Mouse (Mus musculus) kidney, embryonic 16.5 days (tissue): ENCODE results near the gene 4931414P19Rik. TPM values are rescaled to one million over a fixed set of nuclear protein-coding genes. Genes with fewer than 3 reads are reported as not detected.
"Not testable (repeated sequence)": the region's sequence is repeated elsewhere in the genome, so short reads cannot be mapped to it uniquely, and the experiment has no call there.

ENCODE experiments used
- ATAC-seq: fragments of 200-750 bp; cut with Nextera tagmentation; 2 replicates; pipeline ENCODE4 v1.8.0; 2017; ENCODE audit warnings: moderate TSS enrichment; ENCODE audit not compliant: low FRiP score, low TSS enrichment
- H3K27ac ChIP-seq: fragments of 300-500 bp; sonication (generic); 2 replicates; pipeline ENCODE4 v1.5.1; 2014; ENCODE audit warnings: low read length
- H3K27me3 ChIP-seq: fragments of 300-500 bp; sonication (generic); 2 replicates; pipeline ENCODE4 v1.6.1; 2014; ENCODE audit warnings: low read length, control low read depth, mixed read lengths; ENCODE audit not compliant: insufficient read depth
- H3K36me3 ChIP-seq: fragments of 300-500 bp; sonication (generic); 2 replicates; pipeline ENCODE4 v1.6.1; 2014; ENCODE audit warnings: low read length, control low read depth, mixed read lengths; ENCODE audit not compliant: insufficient read depth
- H3K4me1 ChIP-seq: fragments of 300-500 bp; sonication (generic); 2 replicates; pipeline ENCODE4 v1.6.1; 2014; ENCODE audit warnings: low read length, control low read depth, mixed read lengths; ENCODE audit not compliant: insufficient read depth
- H3K4me2 ChIP-seq: fragments of 300-500 bp; sonication (generic); replicated peaks from 2 replicates; pipeline ENCODE4 v1.6.1; 2014; ENCODE audit warnings: low read depth, low read length
- H3K4me3 ChIP-seq: fragments of 300-500 bp; sonication (generic); 2 replicates; pipeline ENCODE4 v1.5.1; 2014; ENCODE audit warnings: mild to moderate bottlenecking, low read length
- H3K9ac ChIP-seq: fragments of 300-500 bp; sonication (generic); replicated peaks from 2 replicates; pipeline ENCODE4 v1.6.1; 2014; ENCODE audit warnings: low read length
- H3K9me3 ChIP-seq: fragments of 300-500 bp; sonication (generic); 2 replicates; pipeline ENCODE4 v1.6.1; 2016; ENCODE audit warnings: low read length, control low read depth
- WGBS: fragments of 180-500 bp; shearing (Covaris S2); extraction: QIAGEN DNeasy Blood & Tissue Kit; methylation state at CpG from one replicate; pipeline ENCODE4 v1.1.7; 2014; 5-methylcytosine and 5-hydroxymethylcytosine counted together
- polyA plus RNA-seq: library from polyadenylated mRNA; unstranded; fragments of >200 nt; fragmentation: Nextera tagmentation; extraction: Ambion mirVana; gene quantifications from 2 replicates; pipeline ENCODE4 v1.2.1, GENCODE M21; 2015

The 4931414P19Rik gene
- polyA plus RNA-seq, 1 experiment from 2014 or later: 11.2 TPM

DNA sequence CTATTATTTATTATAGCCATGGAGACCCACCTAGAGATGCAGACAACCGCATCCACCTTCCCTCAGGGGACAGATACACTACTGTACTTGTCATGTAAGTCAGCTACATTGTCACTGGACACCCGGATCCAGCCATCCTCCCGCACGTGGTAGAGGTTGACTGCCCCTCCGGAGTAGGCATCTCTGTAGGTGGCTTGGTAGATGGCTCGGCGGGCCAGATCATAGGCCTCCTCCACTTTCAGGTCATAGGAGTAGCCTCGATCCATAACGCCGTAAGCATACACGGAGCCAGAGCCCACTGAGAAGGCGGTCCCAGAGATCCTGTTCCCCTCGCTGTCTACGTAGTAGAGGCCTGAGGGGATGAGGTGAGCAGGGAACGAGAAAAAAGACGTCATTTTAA lies 8.3 kb upstream of the 4931414P19Rik start:
- WGBS: 87% methylated on average over 15 of the region's 16 CpGs
- H3K27ac ChIP-seq, H3K9me3 ChIP-seq, H3K4me3 ChIP-seq, H3K9ac ChIP-seq, H3K27me3 ChIP-seq, H3K4me2 ChIP-seq, ATAC-seq: not testable (repeated sequence)
- Histone ChIP-seq H3K4me1 (peaks cover 12% of the 10 kb centered on the region), H3K36me3 (peaks cover 31% of the 10 kb centered on the region)

DNA sequence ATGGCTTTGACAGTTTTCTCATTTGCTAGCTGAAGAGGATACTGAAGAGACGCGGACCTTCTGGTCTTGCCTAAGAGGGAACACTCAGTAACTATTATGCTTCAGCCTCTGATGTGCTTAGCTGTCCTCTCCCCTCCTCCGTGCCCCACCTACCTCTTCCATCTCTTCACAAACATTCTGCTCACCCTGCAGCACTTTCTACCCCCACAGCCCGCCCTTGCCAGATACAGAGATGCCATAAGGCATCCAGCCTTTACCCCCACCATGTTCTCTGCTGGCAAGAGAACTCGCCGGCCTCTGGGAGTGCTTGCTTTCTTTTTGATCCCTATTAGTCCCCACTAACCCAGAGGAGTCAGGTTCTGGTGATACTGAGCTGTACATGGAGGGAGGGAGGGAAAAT lies 4.9 kb upstream of the 4931414P19Rik start:
- 88% methylated on average over 6 of the region's 6 CpGs for WGBS
- H3K4me2 ChIP-seq: no peak overlapping the region
- H3K27ac ChIP-seq: no peak overlapping the region
- ATAC-seq: no peak
- no peaks in the 10 kb centered on the region for H3K4me1 ChIP-seq
- H3K36me3 ChIP-seq: peaks cover 26% of the 10 kb centered on the region
- no peaks in the 10 kb centered on the region for H3K27me3 ChIP-seq
- no peak overlapping the region for H3K4me3 ChIP-seq
- H3K9ac ChIP-seq: no peak overlapping the region
- H3K9me3 ChIP-seq: no peaks in the 10 kb centered on the region

DNA sequence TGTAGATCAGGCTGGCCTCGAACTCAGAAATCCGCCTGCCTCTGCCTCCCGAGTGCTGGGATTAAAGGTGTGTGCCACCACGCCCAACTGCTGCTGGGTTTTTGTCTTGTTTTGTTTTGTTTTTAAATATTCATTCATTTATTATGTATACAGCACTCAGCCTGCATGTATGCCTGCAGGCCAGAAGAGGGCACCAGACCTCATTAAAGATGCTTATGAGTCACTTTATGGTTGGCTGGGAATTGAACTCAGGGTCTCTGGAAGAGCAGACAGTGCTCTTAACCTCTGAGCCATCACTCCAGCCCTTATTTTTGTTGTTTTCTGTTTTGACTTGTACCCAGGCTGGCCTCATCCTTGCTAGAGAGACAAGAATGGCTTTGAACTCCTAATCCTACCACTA lies 4.2 kb upstream of the 4931414P19Rik start:
- H3K27ac ChIP-seq: no peak overlapping the region
- 80% methylated on average over 4 of the region's 4 CpGs for WGBS
- peaks cover 21% of the 10 kb centered on the region for H3K36me3 ChIP-seq
- H3K4me1 ChIP-seq: peaks cover 4% of the 10 kb centered on the region
- no peaks in the 10 kb centered on the region for H3K9me3 ChIP-seq
- no peak overlapping the region for H3K4me2 ChIP-seq
- ATAC-seq: no peak
- H3K27me3 ChIP-seq: no peaks in the 10 kb centered on the region
- H3K4me3 ChIP-seq: no peak overlapping the region
- H3K9ac ChIP-seq: no peak overlapping the region

DNA sequence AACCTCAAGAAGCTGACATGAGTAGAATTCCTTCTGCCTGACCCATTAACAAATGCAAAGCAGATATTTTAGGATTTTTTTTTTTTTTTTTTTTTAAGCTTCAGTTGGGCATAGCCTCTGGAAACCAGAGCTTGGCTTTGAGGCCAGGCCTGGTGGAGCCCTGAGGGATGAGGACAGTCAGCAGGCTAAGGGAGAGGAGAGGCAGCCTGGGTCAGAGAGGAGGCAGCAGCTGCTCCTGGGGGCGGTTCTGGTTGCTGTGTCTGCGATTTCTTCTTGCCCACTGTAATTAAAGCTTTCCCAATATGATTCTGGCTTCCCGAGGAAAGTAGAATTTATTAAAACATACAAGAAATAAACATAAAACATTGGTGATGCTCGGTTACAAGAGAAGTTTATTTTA lies 3.5 kb upstream of the 4931414P19Rik start:
- Histone ChIP-seq H3K9ac (no peak overlapping the region), H3K9me3 (no peaks in the 10 kb centered on the region), H3K27me3 (no peaks in the 10 kb centered on the region), H3K4me1 (peaks cover 11% of the 10 kb centered on the region), H3K36me3 (peaks cover 17% of the 10 kb centered on the region), H3K4me2 (no peak overlapping the region), H3K4me3 (no peak overlapping the region), H3K27ac (0 out of 2 replicates have a peak overlapping the region, but pooled peaks have one; percentile 45)
- ATAC-seq: no peak
- WGBS: 54% methylated on average over 4 of the region's 4 CpGs

DNA sequence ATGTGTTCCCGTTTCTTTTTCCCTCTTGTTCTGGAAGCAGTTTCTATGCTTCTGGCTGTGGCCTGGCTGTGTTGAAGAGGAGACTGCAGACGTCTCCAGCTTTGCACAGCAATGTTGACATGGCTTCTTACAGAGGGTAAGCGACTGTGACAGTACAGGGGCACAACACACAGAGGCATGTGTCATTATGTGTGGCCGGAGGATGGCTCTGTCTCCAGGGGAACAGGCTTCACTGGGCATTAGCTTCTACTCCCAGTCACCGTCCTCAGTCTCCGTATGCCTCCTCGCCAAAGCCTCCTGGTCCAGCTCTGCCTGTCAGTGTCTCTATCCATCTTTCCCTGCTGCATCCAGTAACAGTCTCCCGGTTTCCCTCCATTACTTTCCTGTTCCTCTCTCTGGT lies 1.4 kb upstream of the 4931414P19Rik start:
- peaks cover 21% of the 10 kb centered on the region for H3K4me1 ChIP-seq
- no peaks in the 10 kb centered on the region for H3K9me3 ChIP-seq
- H3K27me3 ChIP-seq: no peaks in the 10 kb centered on the region
- H3K36me3 ChIP-seq: peaks cover 6% of the 10 kb centered on the region; the same call in 1 of the 2 replicates
- no peak overlapping the region for H3K4me3 ChIP-seq
- H3K4me2 ChIP-seq: no peak overlapping the region
- 51% methylated on average over 8 of the region's 8 CpGs for WGBS
- H3K9ac ChIP-seq: no peak overlapping the region
- 0 out of 2 replicates have a peak overlapping the region, but pooled peaks have one; percentile 14 for H3K27ac ChIP-seq
- ATAC-seq: no peak

DNA sequence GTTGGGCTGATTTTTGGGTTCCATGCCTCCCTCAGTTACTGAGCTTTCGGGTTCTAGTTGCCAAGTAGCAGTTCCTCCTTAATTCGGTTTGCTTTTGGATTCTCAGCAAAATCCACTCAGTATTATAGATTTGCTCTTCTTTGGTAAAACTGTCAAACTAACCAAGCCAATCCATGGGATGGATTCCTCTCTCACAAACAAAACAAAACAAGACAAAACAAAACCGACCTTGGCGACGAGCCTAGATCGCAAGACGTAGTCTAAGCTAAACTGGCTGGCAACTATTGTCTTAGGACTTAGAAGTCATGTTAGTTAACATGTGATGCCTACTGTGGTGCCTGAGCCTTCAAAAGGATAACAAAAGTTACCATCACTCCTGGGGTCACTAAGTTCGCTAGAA lies 2.1 kb downstream of the 4931414P19Rik start:
- WGBS: 81% methylated on average over 8 of the region's 8 CpGs
- no peak for ATAC-seq
- no peaks in the 10 kb centered on the region for H3K9me3 ChIP-seq
- no peaks in the 10 kb centered on the region for H3K27me3 ChIP-seq
- peaks cover 24% of the 10 kb centered on the region for H3K4me1 ChIP-seq
- peak overlapping the region; percentile 86 for H3K27ac ChIP-seq
- peak overlapping the region; percentile 69 for H3K4me3 ChIP-seq
- peaks cover 7% of the 10 kb centered on the region; the same call in 1 of the 2 replicates for H3K36me3 ChIP-seq
- H3K4me2 ChIP-seq: peak overlapping the region; percentile 55
- H3K9ac ChIP-seq: peak overlapping the region; percentile 90; the same call in 1 of the 2 replicates

DNA sequence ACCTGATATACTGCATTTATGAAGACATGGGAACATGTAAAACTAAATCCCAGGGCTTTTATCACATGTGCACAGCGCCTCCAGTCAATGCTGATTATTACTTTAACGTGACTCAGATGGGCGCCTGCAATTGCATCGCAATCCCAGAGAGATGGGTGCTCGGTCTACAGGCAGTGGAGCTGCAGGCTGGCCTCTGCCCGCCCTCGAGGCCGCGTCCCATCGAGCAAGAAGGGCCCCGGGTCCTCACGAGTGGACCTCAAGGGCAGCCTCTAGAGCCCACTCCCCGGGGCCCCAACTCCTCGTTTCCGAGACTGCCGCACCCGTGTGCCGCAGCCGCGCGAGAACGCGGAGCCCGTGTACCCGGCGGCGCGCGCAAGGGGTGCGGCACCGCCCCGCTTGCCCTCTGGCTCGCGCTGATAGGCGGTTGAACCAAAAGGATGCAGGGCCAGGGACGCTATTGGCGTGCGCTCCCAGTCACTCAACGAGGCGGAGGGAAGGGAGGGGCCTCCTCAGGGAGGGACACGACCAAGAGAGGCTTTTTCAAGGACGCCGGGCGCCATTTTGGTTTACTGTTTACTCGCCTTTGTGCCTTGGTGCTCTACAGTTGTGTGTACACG lies 2.6 kb downstream of the 4931414P19Rik start:
- WGBS: under 1% methylated on average over 46 of the region's 46 CpGs
- Histone ChIP-seq H3K4me3 (peak overlapping the region; percentile 69), H3K9ac (peak overlapping the region; percentile 90), H3K4me2 (peak overlapping the region; percentile 55), H3K4me1 (peaks cover 24% of the 10 kb centered on the region), H3K27me3 (no peaks in the 10 kb centered on the region), H3K27ac (peak overlapping the region; percentile 92), H3K9me3 (no peaks in the 10 kb centered on the region), H3K36me3 (peaks cover 7% of the 10 kb centered on the region; the same call in 1 of the 2 replicates)
- peak; percentile 99 for ATAC-seq

DNA sequence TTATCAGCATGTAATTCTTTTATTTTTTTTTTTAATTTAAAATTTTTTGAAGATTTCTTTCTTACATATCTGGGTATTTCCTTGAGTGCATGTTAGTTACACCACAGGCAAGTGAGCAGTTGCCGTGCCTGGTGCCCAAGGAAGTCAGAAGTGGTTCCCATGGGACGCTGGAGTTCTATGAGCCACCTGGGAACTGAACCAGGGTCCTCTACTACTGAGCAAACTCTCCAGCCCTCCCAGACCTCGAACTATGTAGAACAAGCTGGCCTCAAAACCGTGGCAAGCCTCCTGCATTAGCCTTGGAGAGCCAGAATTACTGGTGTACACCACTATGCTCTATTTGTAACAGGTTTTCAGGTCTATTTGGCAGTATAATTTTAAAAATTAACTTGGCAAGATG lies 3.2 kb downstream of the 4931414P19Rik start:
- H3K9ac ChIP-seq: peak overlapping the region; percentile 90
- 37% methylated on average over 4 of the region's 4 CpGs for WGBS
- 0 out of 2 replicates have a peak, but pooled peaks have one; percentile 16 for ATAC-seq

DNA sequence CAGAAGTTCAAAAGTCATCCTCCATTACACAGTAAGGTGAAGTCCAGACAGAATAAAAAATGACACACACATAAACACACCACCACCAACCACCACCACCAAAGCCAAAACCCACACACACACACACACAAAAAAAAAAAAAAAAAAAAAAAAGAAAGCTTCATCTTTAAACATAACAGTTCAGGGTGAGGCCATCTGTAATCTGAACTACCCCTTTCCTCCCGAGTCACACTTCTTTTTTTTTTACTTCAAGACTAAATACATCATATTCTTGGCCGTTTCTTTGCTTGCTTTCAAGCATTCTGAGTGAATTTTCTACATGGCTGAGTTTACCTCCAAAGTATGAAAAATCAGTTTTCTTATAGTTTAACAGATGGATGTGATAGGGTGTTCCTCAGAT lies 4.2 kb downstream of the 4931414P19Rik start:
- H3K27me3 ChIP-seq: no peaks in the 10 kb centered on the region
- 36% methylated on average over 2 of the region's 2 CpGs for WGBS
- H3K4me3 ChIP-seq: no peak overlapping the region
- ATAC-seq: no peak
- H3K27ac ChIP-seq: no peak overlapping the region
- H3K9ac ChIP-seq: no peak overlapping the region
- peaks cover 9% of the 10 kb centered on the region; the same call in 1 of the 2 replicates for H3K36me3 ChIP-seq
- peaks cover 24% of the 10 kb centered on the region for H3K4me1 ChIP-seq
- no peak overlapping the region for H3K4me2 ChIP-seq
- no peaks in the 10 kb centered on the region for H3K9me3 ChIP-seq

More for the DNA sequence above, 3.2 kb downstream of the 4931414P19Rik start:
- H3K27ac ChIP-seq: peak overlapping the region; percentile 92
- no peaks in the 10 kb centered on the region for H3K9me3 ChIP-seq
- peak overlapping the region; percentile 55 for H3K4me2 ChIP-seq
- peaks cover 24% of the 10 kb centered on the region for H3K4me1 ChIP-seq
- H3K4me3 ChIP-seq: peak overlapping the region; percentile 69
- no peaks in the 10 kb centered on the region for H3K27me3 ChIP-seq
- peaks cover 9% of the 10 kb centered on the region; the same call in 1 of the 2 replicates for H3K36me3 ChIP-seq

DNA sequence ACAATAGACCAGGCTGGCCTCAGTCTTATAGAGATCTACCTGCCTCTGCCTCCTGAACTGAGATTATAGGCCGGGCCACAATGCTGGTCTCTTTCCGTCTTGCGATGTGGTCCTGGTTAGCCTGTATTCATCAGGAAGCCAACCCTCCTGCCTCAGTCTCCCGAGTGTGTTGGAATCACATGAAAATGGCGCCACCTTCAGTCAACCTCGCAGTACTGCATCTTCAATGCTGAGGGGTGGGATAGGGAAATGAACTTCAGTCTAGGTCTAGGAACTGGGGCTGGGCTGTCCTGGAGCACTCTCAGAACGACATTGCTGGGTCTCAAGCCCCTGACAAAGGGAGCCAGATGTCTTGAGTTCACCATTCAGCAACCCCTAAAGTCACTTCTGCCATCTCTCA lies 8.7 kb downstream of the 4931414P19Rik start:
- ATAC-seq: no peak
- H3K27me3 ChIP-seq: no peaks in the 10 kb centered on the region
- peaks cover 25% of the 10 kb centered on the region for H3K36me3 ChIP-seq
- H3K27ac ChIP-seq: no peak overlapping the region
- H3K4me2 ChIP-seq: no peak overlapping the region
- no peak overlapping the region for H3K4me3 ChIP-seq
- no peaks in the 10 kb centered on the region for H3K9me3 ChIP-seq
- 84% methylated on average over 7 of the region's 7 CpGs for WGBS
- no peak overlapping the region for H3K9ac ChIP-seq
- H3K4me1 ChIP-seq: peaks cover 11% of the 10 kb centered on the region
